ENCODE assay signal across 24 mouse cellular contexts in genomic region chr11:95493950-95494349, GRCm38 (mm10). TPM values are rescaled to one million over a fixed set of nuclear protein-coding genes. Genes with fewer than 3 reads are reported as not detected.
A peak's percentile ranks its signal among the peaks of the same experiment; 100 is the strongest.
DNase-seq lines count a peak whose midpoint lies in the region; ATAC-seq and TF ChIP-seq lines count a peak whose summit lies in the region.
"Had no signal": no experiment of that assay in that cellular context is flagged by ENCODE, and none has a peak within 500 bp of the region (broad histone marks: within the 10 kb centered on the region; RNA-seq: fewer than 3 reads in every experiment).

No protein-coding gene starts in this region.

- H3K9ac ChIP-seq in embryonic facial prominence, embryonic 13.5 days: no peak overlapping the region
- H3K9ac ChIP-seq: embryonic facial prominence, embryonic 12.5 days; hindbrain, embryonic 14.5 days had no signal

- no peaks in the 10 kb centered on the region for H3K27me3 ChIP-seq in embryonic facial prominence, embryonic 13.5 days
- no peaks in the 10 kb centered on the region for H3K27me3 ChIP-seq in embryonic facial prominence, embryonic 10.5 days (replicated peaks; ENCODE audit: low read depth, poor library complexity, severe bottlenecking)
- H3K27me3 ChIP-seq: CH12.LX; embryonic facial prominence, embryonic 12.5 days; Patski had no signal

- WGBS in embryonic facial prominence, embryonic 13.5 days: 71% methylated on average over 9 of the region's 9 CpGs
- 79% methylated on average over 9 of the region's 9 CpGs for WGBS in embryonic facial prominence, embryonic 10.5 days

- DNase-seq in embryonic facial prominence, embryonic 10.5 days (ENCODE audit: low spot score): no peak
- no peak for DNase-seq in frontal cortex, postnatal 25 days (ENCODE audit: low spot score in 2 of 2)
- no peak for DNase-seq in layer of hippocampus, adult 2 months (ENCODE audit: low spot score in 2 of 2)
- no peak for DNase-seq in layer of hippocampus, adult 9-10 months (ENCODE audit: low spot score)
- DNase-seq in heart, postnatal 4 days: no peak
- DNase-seq: adrenal gland, postnatal 10 days; adrenal gland, postnatal 36 days; B cell, adult 2 months; cerebellum, adult 11 months; cerebellum, adult 8-10 months; gastrocnemius, postnatal 25 days; kidney, adult 2 months had no signal

- no peaks in the 10 kb centered on the region for H3K9me3 ChIP-seq in embryonic facial prominence, embryonic 13.5 days
- no peaks in the 10 kb centered on the region for H3K9me3 ChIP-seq in embryonic facial prominence, embryonic 10.5 days
- H3K9me3 ChIP-seq: embryonic facial prominence, embryonic 12.5 days; G1E; hindbrain, embryonic 10.5 days had no signal

- H3K4me2 ChIP-seq in embryonic facial prominence, embryonic 13.5 days: no peak overlapping the region
- H3K4me2 ChIP-seq: embryonic facial prominence, embryonic 12.5 days; heart, embryonic 11.5 days; hindbrain, embryonic 14.5 days had no signal

- 0 out of 2 replicates have a peak, but pooled peaks cover 5% of the 10 kb centered on the region for H3K4me1 ChIP-seq in embryonic facial prominence, embryonic 13.5 days
- H3K4me1 ChIP-seq in embryonic facial prominence, embryonic 10.5 days: peaks cover 10% of the 10 kb centered on the region
- H3K4me1 ChIP-seq: embryonic facial prominence, embryonic 12.5 days had no signal

- ATAC-seq in embryonic facial prominence, embryonic 13.5 days (ENCODE audit: insufficient number of reproducible peaks, insufficient read depth, low FRiP score, low TSS enrichment, low read depth): no peak
- peak; percentile 64 for ATAC-seq in frontal cortex, adult (ENCODE audit: low TSS enrichment)
- ATAC-seq: forebrain, embryonic 14.5 days; intestine, postnatal 0 days; Patski had no signal

- TF ChIP-seq CTCF in layer of hippocampus, adult 2 months (conservative IDR thresholded peaks at IDR 0.05): no peak

- peaks cover 59% of the 10 kb centered on the region for H3K36me3 ChIP-seq in embryonic facial prominence, embryonic 13.5 days
- H3K36me3 ChIP-seq in embryonic facial prominence, embryonic 10.5 days (replicated peaks): peaks cover 83% of the 10 kb centered on the region

- H3K4me3 ChIP-seq in embryonic facial prominence, embryonic 13.5 days: no peak overlapping the region
- H3K4me3 ChIP-seq in embryonic facial prominence, embryonic 10.5 days: no peak overlapping the region
- no peak overlapping the region for H3K4me3 ChIP-seq in layer of hippocampus, adult 2 months
- H3K4me3 ChIP-seq: embryonic facial prominence, embryonic 12.5 days; erythroblast, embryonic 14.5 days; hindbrain, embryonic 10.5 days had no signal

- H3K27ac ChIP-seq in embryonic facial prominence, embryonic 13.5 days: 0 out of 2 replicates have a peak overlapping the region, but pooled peaks have one; percentile 23
- no peak overlapping the region for H3K27ac ChIP-seq in embryonic facial prominence, embryonic 10.5 days (replicated peaks)
- H3K27ac ChIP-seq in layer of hippocampus, adult 2 months: peak overlapping the region; percentile 53; the same call in 1 of the 2 replicates
- H3K27ac ChIP-seq: embryonic facial prominence, embryonic 12.5 days; hindbrain, embryonic 10.5 days; hindbrain, embryonic 14.5 days had no signal

RNA-seq across cellular contexts. Expression of gene Nxph3, which starts 20.4 kb away (rescaled TPM):
- polyA plus RNA-seq in embryonic facial prominence, embryonic 13.5 days (2015; fragmentation: Nextera tagmentation; extraction: Ambion mirVana): 1.6 and 2.2 TPM in 2 replicates
- polyA plus RNA-seq in embryonic facial prominence, embryonic 10.5 days (2016; fragmentation: Nextera tagmentation; extraction: Ambion mirVana): 0.50 and 0.54 TPM in 2 replicates
- 10 to 100 TPM; 13.5 to 18.5 TPM for total RNA-seq in layer of hippocampus, adult 2 months (2021)
- total RNA-seq in heart, postnatal 4 days (2021): 1 to 10 TPM; 1.0 to 1.1 TPM
- polyA plus RNA-seq: erythroblast, embryonic 14.5 days; G1E had no signal

Comparison
In these comparisons a context has a peak if more than half of its experiments do, and no peak if none do; other contexts are left out.
1. RNA of gene Nxph3, which starts 20.4 kb away (total RNA-seq): 13.5 to 18.5 TPM in layer of hippocampus, adult 2 months; 1.0 to 1.1 TPM in heart, postnatal 4 days; every median in the first group is over 4 times any median in the second.